Mouse (Mus musculus): ENCODE data around the gene Fgfr2.

GRCm38 (mm10) chr7:132343900-132344299 lies 779.2 kb downstream of the Fgfr2 start:
- no peak for TF ChIP-seq CTCF (conservative IDR thresholded peaks at IDR 0.05; ENCODE audit: low read length)
- TF ChIP-seq POU5F1 (IDR thresholded peaks at IDR 0.05; ENCODE audit: borderline replicate concordance, low read length), result no peak
- no peak for TF ChIP-seq NANOG (IDR thresholded peaks at IDR 0.05; ENCODE audit: borderline replicate concordance, low read length)

Data from E14TG2a.4 (cell line).